Mouse (Mus musculus) hindbrain, embryonic 13.5 days (tissue): ENCODE measurements at regions not wholly inside any gene's neighbourhood (a gene's known extent, or its start where the extent isn't known, plus 50 kb on each side); places are given as distances from the start of the nearest gene placed in this dataset.
A peak's percentile ranks its signal among the peaks of the same experiment; 100 is the strongest.

Experiments used
- ATAC-seq: fragments of 200-750 bp; cut with Nextera tagmentation; 2 replicates; pipeline ENCODE4 v1.8.0; 2017; ENCODE audit warnings: moderate TSS enrichment; ENCODE audit not compliant: low FRiP score
- H3K27ac ChIP-seq: fragments of 300-500 bp; sonication (generic); 2 replicates; pipeline ENCODE4 v1.5.1; 2015; ENCODE audit warnings: inconsistent platforms, mild to moderate bottlenecking, moderate library complexity
- H3K27me3 ChIP-seq: fragments of 300-500 bp; sonication (generic); 2 replicates; pipeline ENCODE4 v1.6.1; 2015; ENCODE audit warnings: mild to moderate bottlenecking, inconsistent platforms
- H3K36me3 ChIP-seq: fragments of 300-500 bp; sonication (generic); 2 replicates; pipeline ENCODE4 v1.6.1; 2015; ENCODE audit warnings: mild to moderate bottlenecking, inconsistent platforms
- H3K4me1 ChIP-seq: fragments of 300-500 bp; sonication (generic); replicated peaks from 2 replicates; pipeline ENCODE4 v1.6.1; 2015; ENCODE audit warnings: inconsistent platforms
- H3K4me2 ChIP-seq: fragments of 300-500 bp; sonication (generic); 2 replicates; pipeline ENCODE4 v1.6.1; 2015; ENCODE audit warnings: inconsistent platforms, mild to moderate bottlenecking, moderate library complexity
- H3K4me3 ChIP-seq: fragments of 300-500 bp; sonication (generic); 2 replicates; pipeline ENCODE4 v1.5.1; 2015; ENCODE audit warnings: mild to moderate bottlenecking, inconsistent platforms
- H3K9ac ChIP-seq: fragments of 300-500 bp; sonication (generic); 2 replicates; pipeline ENCODE4 v1.6.1; 2015; ENCODE audit warnings: mild to moderate bottlenecking, inconsistent platforms
- H3K9me3 ChIP-seq: fragments of 300-500 bp; sonication (generic); 2 replicates; pipeline ENCODE4 v1.6.1; 2016; ENCODE audit warnings: inconsistent platforms
- WGBS: fragments of 180-500 bp; shearing (Covaris S2); methylation state at CpG from one replicate; pipeline ENCODE4 v1.1.7; 2015; 5-methylcytosine and 5-hydroxymethylcytosine counted together

DNA sequence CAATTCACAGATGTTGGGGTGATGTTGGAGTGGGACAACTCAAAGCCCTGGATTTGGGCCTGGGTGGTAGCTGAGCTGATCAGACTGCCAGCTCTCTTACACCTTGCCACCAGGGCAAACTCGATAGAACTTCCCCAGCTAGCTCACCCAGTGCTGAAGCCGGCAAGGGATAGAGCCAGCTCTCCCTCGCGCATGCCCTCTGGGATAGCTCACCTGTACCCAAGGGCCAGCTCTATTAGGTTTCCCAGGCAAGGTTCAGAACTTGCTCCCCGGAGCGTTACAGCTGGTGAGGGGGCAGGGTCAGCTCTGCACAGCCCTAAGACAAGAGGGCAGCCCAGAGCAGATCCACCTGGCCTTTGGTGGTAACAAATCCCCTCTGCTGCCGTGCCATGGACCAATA, 54.1 kb upstream of the 1700012A03Rik start:
- H3K36me3 ChIP-seq = no peaks in the 10 kb centered on the region
- no peak for ATAC-seq
- no peak overlapping the region for H3K4me2 ChIP-seq
- no peaks in the 10 kb centered on the region for H3K27me3 ChIP-seq
- H3K4me1 ChIP-seq = no peaks in the 10 kb centered on the region
- no peak overlapping the region for H3K4me3 ChIP-seq
- no peak overlapping the region for H3K9ac ChIP-seq
- 88% methylated on average over 7 of the region's 7 CpGs for WGBS
- no peaks in the 10 kb centered on the region for H3K9me3 ChIP-seq
- H3K27ac ChIP-seq = no peak overlapping the region

DNA sequence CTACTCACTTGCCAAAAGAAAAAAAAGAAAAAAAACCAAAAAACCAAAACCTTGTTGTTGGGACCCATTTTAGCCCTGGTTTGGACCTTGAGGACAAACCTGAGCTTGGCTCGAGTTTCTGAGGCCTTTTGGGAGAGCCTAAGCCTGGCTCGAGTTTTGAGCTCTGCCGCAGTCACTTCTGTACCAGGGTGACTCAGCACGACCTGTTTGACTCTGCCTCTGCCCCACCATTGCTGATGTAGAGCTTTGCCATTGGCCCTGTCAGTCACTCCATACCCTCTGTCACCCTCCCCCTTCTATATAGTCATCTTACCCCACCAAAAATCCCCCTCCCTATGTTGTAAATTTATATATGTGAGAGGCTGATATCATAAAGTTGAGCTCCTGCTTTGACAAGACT, 54.8 kb upstream of the 1700012A03Rik start:
- WGBS = 76% methylated on average over 4 of the region's 4 CpGs
- H3K4me3 ChIP-seq = no peak overlapping the region
- H3K9ac ChIP-seq = no peak overlapping the region
- H3K27ac ChIP-seq = no peak overlapping the region
- H3K4me1 ChIP-seq = no peaks in the 10 kb centered on the region
- no peaks in the 10 kb centered on the region for H3K36me3 ChIP-seq
- H3K27me3 ChIP-seq = no peaks in the 10 kb centered on the region
- H3K9me3 ChIP-seq = no peaks in the 10 kb centered on the region
- no peak overlapping the region for H3K4me2 ChIP-seq
- ATAC-seq = no peak

DNA sequence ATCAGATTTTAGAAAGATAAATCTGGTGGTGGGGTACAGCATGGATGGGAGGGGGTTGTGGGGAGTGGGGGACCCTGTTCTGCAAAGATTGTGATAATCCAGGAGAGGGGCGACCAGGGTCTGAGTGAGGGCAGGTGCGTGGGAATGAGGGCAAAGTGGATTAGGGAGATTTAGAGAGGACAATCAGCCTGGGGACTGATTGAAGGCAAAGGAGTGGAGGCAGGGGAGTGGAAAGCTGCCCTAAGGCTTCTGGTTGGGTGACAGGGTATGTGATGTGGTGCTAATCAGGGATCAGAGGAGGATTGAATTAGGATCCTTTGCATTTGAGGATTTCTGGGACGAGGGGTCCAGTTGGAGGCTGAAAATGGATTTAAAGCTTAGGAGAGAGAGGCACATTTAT, 64.3 kb upstream of the 1700012A03Rik start:
- no peak overlapping the region for H3K4me3 ChIP-seq
- WGBS = 59% methylated on average over 3 of the region's 3 CpGs
- no peak for ATAC-seq
- no peaks in the 10 kb centered on the region for H3K27me3 ChIP-seq
- no peak overlapping the region for H3K27ac ChIP-seq
- H3K4me1 ChIP-seq = peaks cover 12% of the 10 kb centered on the region
- no peak overlapping the region for H3K9ac ChIP-seq
- no peaks in the 10 kb centered on the region for H3K36me3 ChIP-seq
- no peaks in the 10 kb centered on the region for H3K9me3 ChIP-seq
- no peak overlapping the region for H3K4me2 ChIP-seq

DNA sequence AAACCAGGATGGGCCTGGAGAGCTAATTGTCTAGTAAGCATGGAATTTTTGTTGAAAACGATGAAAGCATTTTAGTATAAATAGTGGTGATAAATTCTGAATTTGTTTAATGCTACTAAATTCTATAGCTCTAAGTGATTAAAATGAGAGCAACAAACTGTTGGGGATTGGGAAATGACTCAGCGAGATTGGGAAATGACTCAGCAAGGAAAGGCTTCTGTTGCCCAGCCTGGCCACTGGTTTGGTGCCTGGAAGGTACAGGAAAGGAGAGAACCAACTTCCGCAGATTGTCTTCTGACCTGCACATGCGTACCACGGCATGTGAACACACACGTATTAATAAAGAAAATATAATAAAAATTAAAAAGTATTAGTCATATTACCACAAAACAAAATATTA, 73.3 kb upstream of the 1700012A03Rik start:
- no peak overlapping the region for H3K4me3 ChIP-seq
- H3K9me3 ChIP-seq = peaks cover 6% of the 10 kb centered on the region; the same call in 1 of the 2 replicates
- no peak for ATAC-seq
- H3K36me3 ChIP-seq = no peaks in the 10 kb centered on the region
- no peak overlapping the region for H3K27ac ChIP-seq
- H3K4me2 ChIP-seq = no peak overlapping the region
- H3K9ac ChIP-seq = no peak overlapping the region
- WGBS = 92% methylated on average over 6 of the region's 6 CpGs
- no peaks in the 10 kb centered on the region for H3K4me1 ChIP-seq
- no peaks in the 10 kb centered on the region for H3K27me3 ChIP-seq

DNA sequence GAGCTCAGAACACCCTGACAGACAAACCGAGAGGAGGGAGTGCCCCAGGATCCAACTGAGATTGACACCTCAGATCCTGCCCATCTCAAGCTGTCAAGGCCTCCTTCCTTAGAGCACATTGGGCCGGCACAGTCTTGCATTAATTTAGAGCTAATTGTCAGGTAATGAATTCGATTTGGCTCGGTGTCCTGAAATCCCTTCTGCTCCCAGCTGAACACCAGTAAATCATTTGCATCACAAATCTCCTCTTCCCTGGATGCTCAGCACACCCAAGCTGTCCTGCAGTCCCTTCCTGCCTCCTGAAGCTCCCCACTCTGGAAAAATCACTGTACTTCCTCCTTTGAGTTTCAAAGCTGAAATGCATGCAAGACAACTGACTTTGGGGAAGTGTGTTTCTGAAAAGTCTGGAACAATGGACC, 102.0 kb upstream of the 1700012A03Rik start:
- Histone ChIP-seq H3K4me2 (no peak overlapping the region), H3K36me3 (no peaks in the 10 kb centered on the region), H3K4me1 (peaks cover 16% of the 10 kb centered on the region), H3K9ac (no peak overlapping the region), H3K27ac (peak overlapping the region; percentile 40; the same call in 1 of the 2 replicates), H3K27me3 (no peaks in the 10 kb centered on the region), H3K4me3 (no peak overlapping the region), H3K9me3 (no peaks in the 10 kb centered on the region)
- ATAC-seq = 0 out of 2 replicates have a peak, but pooled peaks have one; percentile 39
- WGBS = 11% methylated on average over 4 of the region's 4 CpGs

DNA sequence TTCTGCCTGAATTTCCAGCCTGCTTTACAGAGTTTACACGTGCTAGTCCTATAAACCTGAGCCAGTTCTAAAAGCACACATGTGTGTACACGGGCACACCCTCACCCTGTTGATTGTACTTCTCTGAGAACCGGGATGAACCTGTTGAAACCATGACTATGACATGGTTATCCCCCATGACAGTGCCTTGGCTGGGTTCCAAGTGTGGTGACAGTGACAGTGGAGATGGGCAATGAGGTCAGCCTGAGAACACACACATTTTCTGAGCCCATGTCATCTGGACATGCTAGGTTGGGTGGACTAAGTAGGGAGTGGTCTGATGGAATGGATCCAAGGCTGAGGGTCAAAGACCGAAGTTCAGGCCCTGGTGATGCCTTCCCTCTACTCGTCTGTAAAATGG, 103.5 kb upstream of the 1700012A03Rik start:
- no peak overlapping the region for H3K4me3 ChIP-seq
- no peak for ATAC-seq
- no peak overlapping the region for H3K4me2 ChIP-seq
- WGBS = 88% methylated on average over 5 of the region's 5 CpGs
- peaks cover 16% of the 10 kb centered on the region for H3K4me1 ChIP-seq
- H3K9ac ChIP-seq = no peak overlapping the region
- H3K36me3 ChIP-seq = no peaks in the 10 kb centered on the region
- 0 out of 2 replicates have a peak, but pooled peaks cover 5% of the 10 kb centered on the region for H3K27me3 ChIP-seq
- H3K27ac ChIP-seq = no peak overlapping the region
- no peaks in the 10 kb centered on the region for H3K9me3 ChIP-seq

DNA sequence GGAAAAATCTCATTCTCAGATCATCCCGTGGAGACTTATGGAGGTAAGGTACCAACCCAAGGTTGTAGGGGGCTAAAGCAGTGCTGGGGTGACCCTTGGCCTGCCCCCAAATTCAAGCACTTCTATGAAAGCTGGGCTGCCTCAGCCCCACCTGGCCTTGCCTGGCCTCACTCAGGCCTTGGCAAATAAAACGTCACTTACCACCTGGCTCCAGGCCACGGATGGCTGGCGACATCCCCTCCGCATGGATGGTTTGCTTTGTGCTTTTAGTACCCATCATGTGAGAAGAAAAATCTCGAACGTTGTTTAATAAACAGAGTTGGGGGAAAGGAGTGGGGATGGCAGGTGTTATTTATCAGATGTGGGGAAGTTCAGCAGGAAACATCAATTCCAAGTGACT, 104.7 kb upstream of the 1700012A03Rik start:
- 62% methylated on average over 7 of the region's 7 CpGs for WGBS
- no peak for ATAC-seq
- H3K4me1 ChIP-seq = peaks cover 16% of the 10 kb centered on the region
- no peak overlapping the region for H3K4me2 ChIP-seq
- no peak overlapping the region for H3K27ac ChIP-seq
- no peak overlapping the region for H3K9ac ChIP-seq
- H3K36me3 ChIP-seq = no peaks in the 10 kb centered on the region
- H3K9me3 ChIP-seq = no peaks in the 10 kb centered on the region
- 0 out of 2 replicates have a peak, but pooled peaks cover 5% of the 10 kb centered on the region for H3K27me3 ChIP-seq
- H3K4me3 ChIP-seq = no peak overlapping the region

DNA sequence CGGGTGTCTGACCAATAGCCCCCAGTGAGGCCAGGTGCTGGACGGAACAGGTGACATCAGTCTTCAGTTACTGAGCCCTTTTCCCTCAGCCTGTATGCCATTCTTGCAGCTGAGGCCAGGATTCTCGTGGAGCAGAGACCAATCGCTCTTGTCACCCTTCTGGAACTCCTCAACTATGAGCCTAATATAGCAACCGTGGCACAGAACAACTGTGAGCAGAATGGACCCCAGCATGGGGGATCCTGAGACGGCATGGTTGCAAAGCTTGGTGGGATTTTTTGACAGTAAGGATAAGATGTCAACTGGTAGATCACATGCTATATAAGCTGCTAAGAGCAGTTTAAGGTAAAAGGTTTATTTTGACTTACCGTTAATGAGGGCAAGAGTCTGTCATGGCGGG, 105.5 kb upstream of the 1700012A03Rik start:
- Histone ChIP-seq H3K36me3 (no peaks in the 10 kb centered on the region), H3K4me2 (no peak overlapping the region), H3K4me3 (no peak overlapping the region), H3K27ac (no peak overlapping the region), H3K9ac (no peak overlapping the region), H3K9me3 (no peaks in the 10 kb centered on the region), H3K4me1 (peaks cover 16% of the 10 kb centered on the region), H3K27me3 (0 out of 2 replicates have a peak, but pooled peaks cover 5% of the 10 kb centered on the region)
- WGBS = 90% methylated on average over 8 of the region's 8 CpGs
- no peak for ATAC-seq

DNA sequence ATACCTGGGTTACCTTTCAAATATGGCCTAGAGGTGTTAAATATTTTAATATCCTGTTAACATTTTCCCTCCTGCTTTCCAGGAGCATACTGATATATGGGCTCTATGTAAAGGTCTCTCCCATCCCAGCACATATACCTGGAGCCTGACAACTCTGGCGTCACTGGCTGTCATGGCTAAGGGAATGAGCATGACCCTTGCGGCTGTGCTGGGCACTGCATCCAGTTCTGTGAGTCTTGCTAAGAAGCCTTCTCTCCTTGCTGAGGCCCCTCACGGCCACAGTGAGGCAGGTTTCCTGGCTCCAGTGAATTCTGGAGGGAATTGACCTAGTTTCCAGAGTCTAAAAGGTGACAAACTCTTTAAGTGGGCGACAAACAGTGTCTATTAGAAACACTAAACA, 107.3 kb upstream of the 1700012A03Rik start:
- Histone ChIP-seq H3K4me1 (peaks cover 13% of the 10 kb centered on the region), H3K9me3 (no peaks in the 10 kb centered on the region), H3K4me3 (no peak overlapping the region), H3K9ac (no peak overlapping the region), H3K36me3 (no peaks in the 10 kb centered on the region), H3K4me2 (no peak overlapping the region), H3K27me3 (0 out of 2 replicates have a peak, but pooled peaks cover 5% of the 10 kb centered on the region), H3K27ac (no peak overlapping the region)
- no peak for ATAC-seq
- 67% methylated on average over 4 of the region's 4 CpGs for WGBS

DNA sequence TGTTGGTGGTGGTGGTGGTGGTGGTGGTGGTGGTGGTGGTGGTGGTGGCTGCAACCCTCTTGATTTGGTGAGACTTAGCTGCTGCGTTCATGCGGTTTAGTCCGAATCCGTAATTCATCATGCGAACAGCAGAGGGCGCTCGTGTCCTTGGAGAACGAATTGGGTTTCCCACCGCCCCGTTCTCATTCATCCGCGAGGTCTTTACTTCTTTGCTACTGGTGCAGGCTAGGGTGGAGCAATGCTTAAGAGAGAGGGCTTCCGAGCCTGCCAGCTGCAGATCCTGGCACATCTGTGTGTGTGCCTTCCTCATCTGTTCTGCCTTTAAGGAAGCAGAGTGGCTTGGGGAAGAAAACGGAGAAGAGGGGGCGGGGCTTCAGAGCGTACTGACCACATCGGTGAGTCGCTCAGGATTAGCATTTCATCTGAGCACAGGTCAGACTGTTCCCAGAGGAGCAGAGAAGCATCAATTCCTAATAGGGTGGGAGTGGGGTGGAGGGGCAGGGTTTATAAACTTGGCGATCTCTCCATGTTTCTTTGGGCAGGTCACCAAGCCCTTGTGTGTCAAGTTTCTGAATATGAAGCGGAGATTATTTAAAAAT, 111.7 kb upstream of the 1700012A03Rik start:
- H3K4me3 ChIP-seq = peak overlapping the region; percentile 40
- peak; percentile 76 for ATAC-seq
- 5% methylated on average over 20 of the region's 20 CpGs for WGBS
- H3K9ac ChIP-seq = peak overlapping the region; percentile 68
- peak overlapping the region; percentile 77; the same call in 1 of the 2 replicates for H3K27ac ChIP-seq
- H3K36me3 ChIP-seq = no peaks in the 10 kb centered on the region
- H3K4me1 ChIP-seq = peaks cover 25% of the 10 kb centered on the region
- peak overlapping the region; percentile 70 for H3K4me2 ChIP-seq
- 0 out of 2 replicates have a peak, but pooled peaks cover 5% of the 10 kb centered on the region for H3K27me3 ChIP-seq
- H3K9me3 ChIP-seq = no peaks in the 10 kb centered on the region

DNA sequence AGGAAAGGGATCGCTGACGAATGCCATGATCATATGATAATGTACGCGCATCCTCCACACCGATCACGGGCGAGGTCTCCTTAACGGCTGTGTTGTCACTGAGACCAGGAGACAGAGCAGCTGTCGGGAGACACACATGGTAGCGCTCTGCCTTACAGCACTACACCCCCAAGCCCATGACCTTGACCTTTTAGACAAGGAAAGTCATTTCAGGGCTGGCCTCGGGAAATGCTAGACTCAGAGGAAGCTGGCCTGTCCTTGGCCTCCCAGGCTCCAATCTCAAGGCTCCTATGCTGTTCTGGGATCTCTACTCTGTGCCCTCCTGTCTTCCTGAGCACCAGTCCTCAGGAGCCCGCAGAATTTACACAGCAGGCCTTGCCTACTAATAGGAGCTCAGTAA, 112.9 kb upstream of the 1700012A03Rik start:
- WGBS = 74% methylated on average over 12 of the region's 12 CpGs
- Histone ChIP-seq H3K9ac (no peak overlapping the region), H3K9me3 (no peaks in the 10 kb centered on the region), H3K27me3 (0 out of 2 replicates have a peak, but pooled peaks cover 4% of the 10 kb centered on the region), H3K4me1 (peaks cover 29% of the 10 kb centered on the region), H3K36me3 (no peaks in the 10 kb centered on the region), H3K27ac (peak overlapping the region; percentile 74), H3K4me2 (no peak overlapping the region), H3K4me3 (no peak overlapping the region)
- ATAC-seq = no peak

DNA sequence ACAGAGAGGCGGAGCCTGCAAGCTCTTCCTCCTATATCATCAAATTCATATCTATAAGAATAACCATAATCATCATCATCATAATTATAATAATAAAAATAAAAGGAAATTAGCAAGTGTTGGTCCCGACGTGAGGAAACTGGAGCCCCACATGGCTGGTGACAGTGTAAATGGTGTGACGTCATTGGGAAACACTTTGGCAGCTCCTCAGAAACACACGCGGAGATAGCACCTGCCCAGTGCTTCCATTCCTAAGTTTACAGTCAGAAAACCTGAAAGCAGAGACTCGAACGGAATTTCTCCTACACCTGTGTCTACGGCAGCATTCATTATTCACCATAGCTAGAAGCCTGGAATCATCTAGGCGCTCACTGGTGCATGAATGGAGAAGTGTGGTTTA, 115.2 kb upstream of the 1700012A03Rik start:
- Histone ChIP-seq H3K36me3 (no peaks in the 10 kb centered on the region), H3K4me1 (peaks cover 29% of the 10 kb centered on the region), H3K4me2 (no peak overlapping the region), H3K27me3 (no peaks in the 10 kb centered on the region), H3K27ac (no peak overlapping the region), H3K4me3 (no peak overlapping the region), H3K9me3 (no peaks in the 10 kb centered on the region), H3K9ac (no peak overlapping the region)
- 88% methylated on average over 10 of the region's 10 CpGs for WGBS
- no peak for ATAC-seq

DNA sequence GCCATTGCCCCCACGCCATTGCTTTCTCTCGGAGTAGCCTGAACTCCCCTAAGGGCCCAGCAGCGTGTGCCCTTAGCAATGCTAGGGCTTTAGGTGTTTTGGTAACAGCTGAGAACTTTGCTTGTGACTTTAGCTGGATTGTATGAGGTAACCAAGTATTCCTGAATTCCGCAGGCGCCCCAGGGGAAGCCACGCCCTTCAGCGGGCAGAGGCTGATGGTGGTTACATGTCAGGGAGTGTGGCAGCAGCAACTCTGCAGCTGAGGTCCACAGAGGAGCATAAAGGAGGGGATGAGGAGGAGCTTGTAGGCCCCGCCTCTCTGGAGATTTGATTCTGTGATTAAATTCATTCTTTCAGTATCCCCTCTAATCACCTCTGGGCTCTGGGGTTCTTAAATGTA, 116.1 kb upstream of the 1700012A03Rik start:
- 68% methylated on average over 8 of the region's 8 CpGs for WGBS

More for the DNA sequence above, 116.1 kb upstream of the 1700012A03Rik start:
- H3K36me3 ChIP-seq = no peaks in the 10 kb centered on the region
- 0 out of 2 replicates have a peak overlapping the region, but pooled peaks have one; percentile 15 for H3K9ac ChIP-seq
- H3K4me3 ChIP-seq = no peak overlapping the region
- ATAC-seq = no peak
- H3K4me2 ChIP-seq = no peak overlapping the region
- H3K27ac ChIP-seq = peak overlapping the region; percentile 62; the same call in 1 of the 2 replicates
- H3K27me3 ChIP-seq = no peaks in the 10 kb centered on the region
- H3K4me1 ChIP-seq = peaks cover 28% of the 10 kb centered on the region
- H3K9me3 ChIP-seq = no peaks in the 10 kb centered on the region
